Mouse (Mus musculus) T-helper 17 cell (primary cell): Measurements from ENCODE around the gene Prune2.

Source experiments
- in situ Hi-C, 2 experiments: fragments of 300-600 bp; cut with MboI, MseI; formaldehyde crosslinking; loops; 1 replicate in 1 of 2; 2 replicates in 1 of 2; pipeline ENCODE4 v1.15.1; 2025; ENCODE audit warnings: high pct_unique_total_duplicates in 2 of 2

The Prune2 gene

GRCm38 (mm10) chr19:16994260-16994659, 38.3 kb downstream of the Prune2 start:
- in situ Hi-C loops: no loop called here

DNA sequence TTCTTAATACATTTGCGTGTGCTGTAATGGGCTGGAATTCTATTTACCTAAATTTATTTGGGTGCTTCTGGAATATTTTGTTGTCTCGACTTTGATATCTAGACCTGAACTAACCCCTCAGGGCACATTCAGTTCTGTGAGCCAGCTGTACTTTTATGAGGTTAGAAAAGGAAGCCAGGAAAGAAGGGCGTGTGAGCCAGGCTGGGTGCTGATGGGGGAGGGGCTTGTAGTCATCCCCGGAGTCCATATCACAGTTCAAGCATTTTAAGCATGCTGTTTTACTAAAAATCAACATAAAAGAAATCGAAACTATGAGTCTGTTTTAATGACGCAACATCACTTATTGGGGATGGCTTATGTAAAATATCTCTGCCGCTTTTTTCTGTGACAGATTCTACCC, 42.0 kb downstream of the Prune2 start:
- in situ Hi-C loops: no loop called here

DNA sequence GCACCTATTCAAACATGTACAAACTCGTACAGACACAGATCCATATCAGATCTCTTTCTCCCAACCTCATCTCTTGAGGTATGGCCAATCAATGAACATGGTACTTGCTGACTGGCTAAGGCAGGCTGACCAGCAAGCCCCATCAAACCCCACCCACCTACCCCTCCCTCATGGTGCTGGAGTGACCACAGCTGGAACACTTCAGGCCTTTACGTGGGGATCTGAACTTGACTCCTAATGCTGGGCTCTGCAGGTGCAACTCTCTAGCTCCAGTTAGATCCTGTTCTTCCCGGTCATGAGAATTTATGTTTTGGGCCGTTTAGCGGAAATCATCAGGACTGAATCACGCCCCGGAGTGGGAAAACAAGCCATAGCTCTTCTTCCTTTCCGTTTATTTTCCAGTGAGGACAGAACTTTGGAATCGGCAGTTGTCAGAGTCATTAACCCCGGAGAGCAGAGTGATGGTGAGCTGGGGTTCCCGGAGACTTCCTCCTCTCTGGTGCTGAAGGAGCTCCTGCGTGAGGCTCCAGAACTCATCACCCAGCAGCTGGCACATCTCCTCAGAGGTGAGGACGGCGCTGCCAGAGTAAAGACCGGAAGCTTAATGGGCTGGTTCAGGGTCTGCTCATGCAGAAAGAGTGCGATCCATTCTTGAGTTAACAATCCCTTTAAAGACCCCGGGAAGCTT, 50.4 kb downstream of the Prune2 start:
- in situ Hi-C loops: no loop called here

DNA sequence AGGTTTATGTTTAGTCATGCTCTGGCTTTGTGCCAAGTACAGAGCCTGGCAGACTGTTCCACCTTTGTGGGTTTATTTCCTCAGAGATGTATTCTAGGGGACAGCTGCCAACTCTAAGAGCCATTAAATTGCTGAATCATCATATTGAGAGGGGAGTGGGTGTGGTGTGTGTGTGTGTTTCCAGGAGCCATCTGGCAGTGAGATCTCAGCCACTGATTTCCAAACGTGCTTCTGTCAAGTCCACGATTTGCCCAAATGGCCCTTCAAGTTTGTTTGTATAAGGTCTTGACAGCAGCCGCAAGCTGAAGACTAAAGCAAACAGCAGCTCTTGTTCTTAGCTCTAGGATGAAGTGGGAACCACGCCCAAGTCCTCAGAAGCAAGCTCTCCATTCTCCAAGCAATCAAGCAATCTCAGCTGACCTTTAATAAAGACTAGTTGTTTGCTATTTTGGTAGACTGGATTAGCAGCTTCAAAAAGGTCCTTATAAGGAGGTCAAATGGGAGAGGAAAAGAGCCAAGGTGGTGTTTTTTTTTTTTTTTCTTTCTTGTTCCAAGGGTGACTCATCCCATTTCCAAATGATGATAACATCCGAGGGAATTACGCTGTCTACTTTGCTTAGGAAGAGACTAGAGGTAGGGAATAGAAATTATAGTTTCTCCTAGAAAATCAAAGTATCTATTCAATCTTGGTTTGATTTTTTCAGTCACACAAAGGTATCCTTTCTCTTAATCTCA, 55.5 kb downstream of the Prune2 start:
- in situ Hi-C loops: no loop called here

- in situ Hi-C loops: no loop called here
These were observed 57.2 kb downstream of the Prune2 start for GRCm38 (mm10) chr19:17013085-17013484.

DNA sequence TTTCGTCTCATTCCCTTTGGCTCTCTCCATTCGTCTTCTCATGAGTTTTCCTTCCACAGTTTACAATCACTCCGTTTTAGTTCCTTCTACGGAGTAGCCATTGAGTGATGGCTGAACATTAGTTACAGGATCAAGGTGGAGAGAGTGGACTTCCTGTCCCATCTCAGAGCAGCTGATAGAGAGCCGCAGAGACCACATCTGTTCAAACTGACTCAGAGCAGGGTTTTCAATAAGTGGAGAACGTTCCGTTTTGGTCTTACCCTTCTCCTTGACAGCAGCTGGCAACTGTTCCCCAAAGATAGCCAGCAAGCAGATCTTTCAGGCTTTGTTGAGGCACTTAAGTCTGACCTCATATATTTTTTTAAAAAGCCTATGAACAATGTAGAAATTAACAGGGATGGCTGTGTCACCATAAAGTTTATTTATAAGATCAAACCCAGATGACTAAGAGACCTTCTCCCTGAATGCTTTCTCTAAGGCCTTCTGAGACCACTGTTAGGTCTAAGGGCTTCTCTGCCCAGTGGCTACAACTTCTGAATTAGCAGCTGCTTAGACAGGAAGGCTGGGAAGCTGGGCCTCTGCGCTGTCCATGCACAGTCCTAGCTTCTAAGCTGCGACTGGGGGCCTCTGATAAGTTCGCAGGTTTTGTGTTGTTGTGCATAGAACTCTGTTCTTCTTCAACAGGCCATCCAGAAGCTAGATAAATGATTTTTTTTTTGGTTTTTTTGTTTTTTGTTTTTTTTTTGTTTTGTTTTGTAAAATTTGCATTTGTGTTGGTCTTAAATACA, 58.6 kb downstream of the Prune2 start:
- in situ Hi-C loops: no loop called here

GRCm38 (mm10) chr19:17024748-17025147, 68.8 kb downstream of the Prune2 start:
- in situ Hi-C loops: no loop called here

- in situ Hi-C loops: loop anchor here (5.0 kb wide), 4 partner anchors 118 to 228 kb away; no protein-coding TSS in a partner anchor
These were observed 74.4 kb downstream of the Prune2 start for GRCm38 (mm10) chr19:17030276-17030675.

GRCm38 (mm10) chr19:17032314-17032713, 76.4 kb downstream of the Prune2 start:
- in situ Hi-C loops: loop anchor here (5.0 kb wide), 4 partner anchors 120 to 230 kb away; no protein-coding TSS in a partner anchor

DNA sequence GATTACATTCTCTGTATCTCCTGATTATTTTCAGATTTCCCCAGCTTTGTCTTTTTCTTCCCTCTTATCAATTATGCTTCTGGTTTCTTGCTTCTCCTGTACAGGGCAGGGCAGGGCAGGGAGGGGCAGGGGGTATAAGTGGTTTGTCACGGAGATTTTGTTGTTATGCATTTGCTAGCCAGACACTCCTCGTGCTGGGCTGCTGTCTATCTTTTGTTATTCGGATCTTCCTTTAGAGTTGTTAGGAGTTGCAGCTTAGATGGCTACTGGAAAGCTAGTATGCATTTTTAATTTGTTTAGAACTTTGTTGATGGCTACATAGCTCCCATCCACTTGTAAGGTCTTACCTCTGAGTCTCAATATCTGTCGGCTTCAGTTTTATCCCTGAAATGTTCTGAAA, 91.0 kb downstream of the Prune2 start:
- in situ Hi-C loops: no loop called here

- in situ Hi-C loops: no loop called here
These were observed 100.0 kb downstream of the Prune2 start for GRCm38 (mm10) chr19:17055892-17056291.

- in situ Hi-C loops: no loop called here
These were observed 104.2 kb downstream of the Prune2 start for GRCm38 (mm10) chr19:17060106-17060505.

DNA sequence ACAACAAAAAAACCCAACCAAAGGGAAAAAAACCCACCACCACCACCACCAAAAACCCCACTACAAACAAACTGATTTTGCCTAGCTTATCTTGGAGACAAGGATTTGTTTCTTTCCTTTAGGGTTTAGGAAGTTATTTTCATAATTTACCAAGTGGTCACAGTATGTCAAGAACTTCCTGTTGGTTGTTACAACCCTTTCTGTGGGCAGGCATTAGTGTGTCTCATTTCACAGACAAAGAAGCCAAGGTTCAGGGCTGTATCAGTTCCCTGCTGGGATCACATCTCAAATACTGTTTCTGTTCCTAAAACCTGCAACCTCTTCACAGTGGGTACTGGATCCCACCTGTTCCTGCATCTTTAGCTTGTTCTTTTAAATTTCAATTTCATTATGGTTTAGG, 108.5 kb downstream of the Prune2 start:
- in situ Hi-C loops: no loop called here

DNA sequence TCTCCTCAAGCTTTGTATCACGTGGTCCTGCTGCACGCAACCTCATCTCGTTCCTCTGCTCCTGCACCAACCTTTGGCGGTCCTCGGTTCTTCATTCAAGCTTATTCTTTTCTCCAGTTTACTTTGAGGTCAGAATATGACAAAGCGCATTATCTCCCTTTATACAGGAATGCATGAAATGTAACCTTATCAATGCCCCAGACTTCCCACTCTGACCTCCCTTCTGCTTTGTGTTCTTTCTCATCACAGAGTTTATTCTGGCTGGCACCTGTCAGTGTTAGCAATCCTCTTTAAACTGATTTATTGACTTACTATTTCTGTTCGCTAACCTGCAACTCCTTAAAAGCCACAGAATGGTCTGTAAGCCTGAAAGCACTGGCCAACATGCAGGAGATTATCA, 113.1 kb downstream of the Prune2 start:
- in situ Hi-C loops: no loop called here

DNA sequence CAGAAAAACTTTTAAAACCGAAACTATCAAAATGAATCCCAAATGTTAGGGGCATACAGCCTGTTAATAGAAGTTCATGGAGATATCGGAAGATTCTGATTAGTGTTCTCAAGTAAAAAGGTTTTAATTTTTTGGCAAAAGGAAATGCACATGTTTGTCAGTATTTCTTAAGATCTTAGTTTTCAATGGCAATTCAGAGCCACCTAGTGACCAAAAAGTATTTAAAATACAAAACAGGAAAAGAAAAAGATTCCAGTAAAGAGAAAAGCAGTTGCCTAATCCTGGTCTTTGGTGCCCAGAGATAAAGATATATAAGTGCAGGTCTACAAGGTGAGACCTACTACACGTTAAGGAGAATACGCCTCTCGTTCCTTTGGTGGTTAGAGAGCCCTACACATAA, 115.3 kb downstream of the Prune2 start:
- in situ Hi-C loops: no loop called here

DNA sequence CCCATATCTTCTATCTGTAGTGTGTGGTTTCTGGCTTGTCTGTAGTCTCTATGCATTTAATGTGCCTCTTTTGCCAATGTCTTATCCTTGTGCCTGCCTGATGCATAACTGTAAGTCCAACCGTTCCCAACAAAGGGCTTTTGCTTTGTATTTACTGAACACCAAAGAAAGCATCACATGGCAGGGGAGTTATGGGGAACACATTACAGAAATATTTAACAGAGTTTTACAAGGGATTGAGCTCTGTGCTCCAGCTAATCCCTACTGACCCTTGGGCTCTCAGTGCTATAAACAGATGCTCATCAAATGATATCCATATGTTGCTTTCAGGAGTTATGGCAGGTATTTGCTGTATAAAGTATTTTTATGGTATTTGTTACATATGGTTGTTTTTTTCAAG, 116.3 kb downstream of the Prune2 start:
- in situ Hi-C loops: no loop called here

GRCm38 (mm10) chr19:17078643-17079316, 122.9 kb downstream of the Prune2 start:
- in situ Hi-C loops: no loop called here

DNA sequence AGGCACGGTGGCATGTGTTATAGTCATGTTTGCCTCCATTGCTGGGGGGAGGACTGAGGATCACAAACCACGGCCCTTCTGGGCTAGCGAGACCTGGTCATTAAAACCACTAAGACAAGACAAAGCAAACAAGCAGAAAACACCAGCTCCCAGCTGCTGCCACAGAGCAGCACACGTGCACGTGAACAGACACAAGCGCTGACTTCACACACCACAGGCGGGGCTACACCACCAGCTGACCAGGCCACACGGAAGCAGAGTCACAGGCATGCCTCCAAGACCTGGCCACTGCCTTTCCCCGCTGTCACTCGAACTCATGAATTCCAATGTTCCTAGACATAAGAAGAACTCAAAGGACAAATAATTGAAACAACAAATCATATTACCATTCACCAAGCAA, 125.5 kb downstream of the Prune2 start:
- in situ Hi-C loops: no loop called here

GRCm38 (mm10) chr19:17094067-17094466, 138.1 kb downstream of the Prune2 start:
- in situ Hi-C loops: no loop called here

DNA sequence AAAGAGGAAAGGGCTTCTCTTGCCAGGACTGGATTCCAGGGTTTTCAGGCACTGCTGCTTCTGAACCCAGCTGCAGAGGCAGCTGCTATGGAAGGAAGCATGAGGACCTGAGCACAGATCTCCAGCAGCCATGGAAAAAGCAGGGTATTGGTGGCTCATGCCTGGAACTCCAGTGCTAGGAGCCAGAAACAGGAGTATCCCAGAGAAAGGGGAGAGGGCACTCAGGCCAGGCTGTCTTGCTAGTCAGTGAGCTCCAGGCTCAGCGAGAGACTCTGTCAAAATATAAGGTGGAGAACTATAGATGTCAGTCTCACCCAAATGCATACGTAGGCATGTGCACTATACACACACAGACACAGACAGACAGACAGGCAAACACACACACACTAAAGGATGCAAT, 140.4 kb downstream of the Prune2 start:
- in situ Hi-C loops: no loop called here

DNA sequence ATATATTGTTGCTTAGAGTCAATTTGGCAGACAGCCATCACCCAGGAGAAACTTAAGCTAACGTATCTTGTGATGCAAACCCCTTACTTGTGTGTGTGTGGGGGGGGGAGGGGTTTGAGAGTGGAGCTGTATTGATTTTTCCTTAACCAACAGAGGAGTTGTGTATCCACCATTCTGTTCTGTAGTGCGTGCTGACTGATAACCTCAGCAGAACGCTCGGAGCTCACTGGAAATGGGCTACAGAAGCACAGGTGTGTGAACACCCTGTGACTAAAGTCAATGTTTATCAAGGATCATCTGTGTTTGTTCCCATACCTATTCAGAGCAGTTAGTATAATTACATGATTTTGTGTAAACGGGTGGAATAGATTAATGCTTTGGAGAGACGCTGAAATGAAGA, 141.3 kb downstream of the Prune2 start:
- in situ Hi-C loops: no loop called here

DNA sequence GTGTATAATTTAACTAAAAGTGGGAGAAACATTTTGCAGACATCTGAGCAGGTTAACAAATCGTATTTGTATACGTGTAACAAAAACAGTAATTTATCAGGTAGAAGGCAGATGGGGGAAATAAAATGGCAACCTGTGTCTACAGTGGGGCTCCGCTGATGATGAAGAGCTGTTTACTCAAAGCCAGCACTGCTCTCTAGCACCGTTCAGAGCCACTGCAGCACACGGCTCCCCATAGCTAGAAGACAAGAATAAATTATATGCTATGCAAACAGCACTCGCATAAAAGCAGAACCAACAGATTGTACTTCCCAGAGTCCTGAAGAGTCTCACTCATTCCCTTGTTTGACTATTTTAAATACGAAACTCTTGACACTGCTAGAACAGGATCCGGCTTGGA, 152.9 kb downstream of the Prune2 start:
- in situ Hi-C loops: loop anchor here in 1 of 2 experiments (25.0 kb wide), 2 partner anchors 279 to 1454 kb away; partner anchors contain the start of gene Rfk
